Mouse (Mus musculus): ENCODE data around the gene Ankrd55.

GRCm38 (mm10) chr13:112415896-112416295 is 127.6 kb downstream of the Ankrd55 start:
- TF ChIP-seq CTCF (IDR thresholded peaks at IDR 0.05; ENCODE audit: low read depth, low read length) = no peak
- no peak for TF ChIP-seq POLR2A (IDR thresholded peaks at IDR 0.05; ENCODE audit: insufficient read depth, low read length)
